ENCODE assay signal across 11 mouse cellular contexts in the genomic region with DNA sequence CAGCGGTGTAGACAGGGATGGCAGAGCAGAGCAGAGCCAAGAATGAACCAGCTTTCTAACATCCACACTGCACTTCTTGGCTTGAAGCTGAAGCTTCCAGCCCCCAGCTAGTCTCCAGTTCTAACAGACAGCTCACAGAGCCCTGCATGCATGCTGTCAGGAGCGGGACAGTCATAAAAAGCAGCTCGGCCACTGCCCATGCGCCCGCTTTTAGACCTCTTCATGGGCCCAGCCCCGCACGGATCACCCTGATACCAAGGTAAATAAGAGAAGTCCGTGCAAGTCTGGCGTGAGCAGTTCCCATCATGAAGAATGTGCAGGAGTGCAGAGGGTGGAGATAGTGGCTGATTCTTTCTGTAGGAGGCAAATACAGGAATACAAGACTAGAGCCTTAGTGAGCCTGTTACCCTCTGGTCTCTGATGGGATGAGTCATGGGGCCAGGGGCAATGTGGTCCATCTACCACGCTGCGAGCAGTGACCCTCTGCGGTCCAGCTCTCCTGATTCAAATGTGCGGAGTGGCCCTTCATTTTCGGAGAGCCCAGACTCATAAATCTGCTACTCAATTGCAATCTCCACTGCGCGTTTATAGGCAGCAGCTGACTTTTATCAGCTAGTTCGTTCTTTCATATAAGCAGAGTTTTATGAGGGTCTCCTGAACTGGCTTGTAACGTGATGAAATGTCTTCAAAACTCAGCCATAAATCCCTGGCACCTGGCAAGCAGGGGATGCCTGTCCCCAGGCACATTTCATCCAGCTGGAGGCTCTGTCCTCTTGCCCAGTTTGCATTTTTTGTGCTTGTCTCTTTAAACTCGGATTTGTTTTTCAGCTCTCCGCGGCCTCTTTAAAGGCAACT. TPM values are rescaled to one million over a fixed set of nuclear protein-coding genes. Genes with fewer than 3 reads are reported as not detected.
DNase-seq lines count a peak whose midpoint lies in the region; ATAC-seq and TF ChIP-seq lines count a peak whose summit lies in the region.
"Had no signal": no experiment of that assay in that cellular context is flagged by ENCODE, and none has a peak within 500 bp of the region (broad histone marks: within the 10 kb centered on the region; RNA-seq: fewer than 3 reads in every experiment).

No protein-coding gene starts in this region.

- H3K4me1 ChIP-seq in intestine, embryonic 14.5 days (replicated peaks; ENCODE audit: control insufficient read depth, insufficient read depth, low read length) = no peaks in the 10 kb centered on the region
- H3K4me1 ChIP-seq in intestine, postnatal 0 days (replicated peaks; ENCODE audit: control insufficient read depth, insufficient read depth, low read length) = no peaks in the 10 kb centered on the region

- no peaks in the 10 kb centered on the region for H3K27me3 ChIP-seq in intestine, embryonic 14.5 days (replicated peaks; ENCODE audit: control insufficient read depth, insufficient read depth, low read length)
- no peaks in the 10 kb centered on the region for H3K27me3 ChIP-seq in intestine, postnatal 0 days (replicated peaks; ENCODE audit: control insufficient read depth, insufficient read depth, low read length)

- peak overlapping the region; percentile 18; the same call in 1 of the 2 replicates for H3K4me2 ChIP-seq in intestine, embryonic 14.5 days (ENCODE audit: low read length)
- no peak overlapping the region; the same call in 1 of the 2 replicates for H3K4me2 ChIP-seq in intestine, postnatal 0 days (replicated peaks; ENCODE audit: low read depth)

- H3K27ac ChIP-seq in intestine, embryonic 14.5 days (ENCODE audit: low read depth) = no peak overlapping the region
- H3K27ac ChIP-seq in intestine, postnatal 0 days (ENCODE audit: low read depth, low read length) = no peak overlapping the region
- H3K27ac ChIP-seq: layer of hippocampus, adult 2 months had no signal

- H3K9ac ChIP-seq in intestine, embryonic 14.5 days (ENCODE audit: low read length) = no peak overlapping the region
- H3K9ac ChIP-seq in intestine, postnatal 0 days (ENCODE audit: low read depth, low read length) = no peak overlapping the region

- H3K4me3 ChIP-seq in intestine, embryonic 14.5 days (ENCODE audit: low read depth, low read length) = no peak overlapping the region
- no peak overlapping the region for H3K4me3 ChIP-seq in intestine, postnatal 0 days (ENCODE audit: low read depth, low read length)
- H3K4me3 ChIP-seq: layer of hippocampus, adult 2 months; megakaryocyte, embryonic 14.5 days had no signal

- peak; percentile 60 for DNase-seq in intestine, embryonic 14.5 days (ENCODE audit: low spot score)
- peak; percentile 11 for DNase-seq in kidney, adult 9 months
- peak; percentile 71 to 77 for DNase-seq in kidney, postnatal 4 days
- peak; percentile 19 to 71 for DNase-seq in lung, postnatal 4 days
- DNase-seq in thymus, postnatal 14 days = no peak
- no peak for DNase-seq in thymus, postnatal 25 days
- DNase-seq: cerebellum, adult 11 months; right cerebral cortex, postnatal 25 days had no signal

- no peak for TF ChIP-seq CTCF in intestine, postnatal 0 days (IDR thresholded peaks at IDR 0.05; ENCODE audit: low read depth)

- no peaks in the 10 kb centered on the region for H3K9me3 ChIP-seq in intestine, embryonic 14.5 days (ENCODE audit: control insufficient read depth, low read length)
- H3K9me3 ChIP-seq in intestine, postnatal 0 days (ENCODE audit: control insufficient read depth) = no peaks in the 10 kb centered on the region

- WGBS in intestine, embryonic 14.5 days = 39% methylated on average over 21 of the region's 21 CpGs
- WGBS in intestine, postnatal 0 days = 40% methylated on average over 21 of the region's 21 CpGs

- ATAC-seq in intestine, embryonic 14.5 days (replicated peaks; ENCODE audit: low FRiP score, low TSS enrichment, low read depth) = peak; percentile 65; the same call in 1 of the 2 replicates
- no peak for ATAC-seq in intestine, postnatal 0 days

- H3K36me3 ChIP-seq in intestine, embryonic 14.5 days (ENCODE audit: control insufficient read depth, insufficient read depth, low read length) = no peaks in the 10 kb centered on the region
- no peaks in the 10 kb centered on the region for H3K36me3 ChIP-seq in intestine, postnatal 0 days (ENCODE audit: control insufficient read depth, insufficient read depth)

RNA-seq across cellular contexts. Expression of gene Cdca8, which starts 11.3 kb away (rescaled TPM):
- 138 TPM in 2 replicates for polyA plus RNA-seq in intestine, embryonic 14.5 days (2014; fragmentation: Nextera tagmentation; extraction: Ambion mirVana)
- 26.3 and 28.1 TPM in 2 replicates for polyA plus RNA-seq in intestine, postnatal 0 days (2015; fragmentation: Nextera tagmentation; extraction: Ambion mirVana)

RNA-seq across cellular contexts. Expression of gene 9930104L06Rik, which starts 13.6 kb away (rescaled TPM):
- 4.4 and 4.8 TPM in 2 replicates for polyA plus RNA-seq in intestine, embryonic 14.5 days (2014; fragmentation: Nextera tagmentation; extraction: Ambion mirVana)
- 4.3 and 4.7 TPM in 2 replicates for polyA plus RNA-seq in intestine, postnatal 0 days (2015; fragmentation: Nextera tagmentation; extraction: Ambion mirVana)

RNA-seq across cellular contexts. Expression of gene Rspo1, which starts 35.8 kb away (rescaled TPM):
- polyA plus RNA-seq in intestine, embryonic 14.5 days (2014; fragmentation: Nextera tagmentation; extraction: Ambion mirVana) = 13.9 and 14.6 TPM in 2 replicates
- polyA plus RNA-seq in intestine, postnatal 0 days (2015; fragmentation: Nextera tagmentation; extraction: Ambion mirVana) = 5.5 and 5.7 TPM in 2 replicates

Comparison
In these comparisons a context has a peak if more than half of its experiments do, and no peak if none do; other contexts are left out.
1. DNase-seq: peak in intestine, embryonic 14.5 days (single experiment), kidney, adult 9 months (single experiment), kidney, postnatal 4 days (2 of 2) and lung, postnatal 4 days (2 of 2); none in thymus, postnatal 14 days (single experiment) and thymus, postnatal 25 days (single experiment).